Mouse (Mus musculus) gonadal fat pad, adult 2 months (tissue): ENCODE measurements around the gene Gm11238. TPM values are rescaled to one million over a fixed set of nuclear protein-coding genes. Genes with fewer than 3 reads are reported as not detected.
"Not testable (repeated sequence)": the region's sequence is repeated elsewhere in the genome, so short reads cannot be mapped to it uniquely, and the experiment has no call there.

ENCODE experiments used
- DNase-seq: peaks from one replicate; pipeline ENCODE4 v3.0.0-alpha.2; 2012; ENCODE audit warnings: low read depth
- polyA plus RNA-seq: library from polyadenylated mRNA; depleted of rRNA; stranded (reverse); fragments of >200 nt; gene quantifications from 2 replicates; pipeline ENCODE4 v1.2.3, GENCODE M21; 2012; rRNA removed

Gene Gm11238
- not detected in 2 replicates for polyA plus RNA-seq

GRCm38 (mm10) chr4:73607581-73607980, at the start of gene Gm11238:
Gene Gm11238, plus strand, starts transcription at chr4:73607881.
- not testable (repeated sequence) for DNase-seq

GRCm38 (mm10) chr4:73599248-73599647, 8.4 kb upstream of the Gm11238 start:
- DNase-seq = no peak

- not testable (repeated sequence) for DNase-seq
These were observed 15.0 kb downstream of the Gm11238 start, which contains the start of gene Gm11237 for GRCm38 (mm10) chr4:73622684-73623083. Gene Gm11237, plus strand, starts transcription at chr4:73622984.

GRCm38 (mm10) chr4:73637821-73638220, 30.1 kb downstream of the Gm11238 start, which contains the start of gene Gm11236:
Gene Gm11236, plus strand, starts transcription at chr4:73638121.
- not testable (repeated sequence) for DNase-seq

- not testable (repeated sequence) for DNase-seq
These were observed 54.2 kb downstream of the Gm11238 start for GRCm38 (mm10) chr4:73661864-73662263.

GRCm38 (mm10) chr4:73668054-73668453, 60.4 kb downstream of the Gm11238 start, which contains the start of gene Gm11239:
Gene Gm11239, plus strand, starts transcription at chr4:73668354.
- DNase-seq = not testable (repeated sequence)

- not testable (repeated sequence) for DNase-seq
These were observed 75.5 kb downstream of the Gm11238 start, which contains the start of gene Gm428 for GRCm38 (mm10) chr4:73683216-73683615. Gene Gm428, plus strand, starts transcription at chr4:73683516.

Other genes starting within 250 kb of the Gm11238 start
- not detected in 2 replicates for gene Gm11487, start 202.8 kb upstream of the Gm11238 start, polyA plus RNA-seq
- gene Gm11237, start 15.1 kb downstream of the Gm11238 start, polyA plus RNA-seq = not detected in 2 replicates
- not detected in 2 replicates for gene Gm11236, start 30.2 kb downstream of the Gm11238 start, polyA plus RNA-seq
- not detected in 2 replicates for gene Gm11239, start 60.5 kb downstream of the Gm11238 start, polyA plus RNA-seq
- gene Gm428, start 75.6 kb downstream of the Gm11238 start, polyA plus RNA-seq = not detected in 2 replicates
- 7.5 and 9.6 TPM in 2 replicates for gene Rasef, start 183.1 kb downstream of the Gm11238 start, polyA plus RNA-seq